8 mouse cellular contexts compared by ENCODE assay signal in genomic region chr7:82870148-82870513, GRCm38 (mm10). TPM values are rescaled to one million over a fixed set of nuclear protein-coding genes. Genes with fewer than 3 reads are reported as not detected.
DNase-seq lines count a peak whose midpoint lies in the region; ATAC-seq and TF ChIP-seq lines count a peak whose summit lies in the region.

No protein-coding gene starts in this region.

- in situ Hi-C loops in ES-E14 (cut with MboI; ENCODE audit: low sequenced_read_pairs in 2 of 2, unreplicated experiment in 2 of 2), result loop anchor here in 1 of 2 experiments (10.0 kb wide), 1 partner anchor 155 kb away; no protein-coding TSS in a partner anchor

- H3K9me3 ChIP-seq in heart, embryonic 10.5 days, result no peaks in the 10 kb centered on the region
- H3K9me3 ChIP-seq in ES-E14 (ENCODE audit: control insufficient read depth, insufficient read depth, low read depth, low read length), result no peaks in the 10 kb centered on the region
- H3K9me3 ChIP-seq in hindbrain, embryonic 10.5 days, result no peaks in the 10 kb centered on the region
- no peaks in the 10 kb centered on the region for H3K9me3 ChIP-seq in liver, embryonic 16.5 days (replicated peaks; ENCODE audit: control insufficient read depth, low read length)

- peaks cover 27% of the 10 kb centered on the region for H3K4me1 ChIP-seq in heart, embryonic 10.5 days
- H3K4me1 ChIP-seq in ES-E14 (ENCODE audit: control insufficient read depth in 2 of 2, insufficient read depth in 2 of 2, low read length in 2 of 2, poor library complexity in 1 of 2), result peaks cover 0 to 10% of the 10 kb centered on the region in 2 experiments; a peak in 1 of 4 replicates
- peaks cover 39% of the 10 kb centered on the region for H3K4me1 ChIP-seq in hindbrain, embryonic 10.5 days (replicated peaks)
- peaks cover 17% of the 10 kb centered on the region for H3K4me1 ChIP-seq in liver, embryonic 16.5 days (ENCODE audit: control insufficient read depth, low read depth, low read length)

- ATAC-seq in liver, embryonic 16.5 days (ENCODE audit: low read depth), result no peak

- H3K4me2 ChIP-seq in liver, embryonic 16.5 days (ENCODE audit: low read depth, low read length), result peak overlapping the region; percentile 77; the same call in 1 of the 2 replicates

- H3K36me3 ChIP-seq in heart, embryonic 10.5 days, result peaks cover 14% of the 10 kb centered on the region
- H3K36me3 ChIP-seq in ES-E14 (ENCODE audit: control insufficient read depth, insufficient read depth, low read length, poor library complexity, severe bottlenecking), result no peaks in the 10 kb centered on the region; the same call in 1 of the 2 replicates
- peaks cover 36% of the 10 kb centered on the region for H3K36me3 ChIP-seq in hindbrain, embryonic 10.5 days
- no peaks in the 10 kb centered on the region for H3K36me3 ChIP-seq in liver, embryonic 16.5 days (ENCODE audit: control insufficient read depth, insufficient read depth)

- peak overlapping the region; percentile 94 for H3K4me3 ChIP-seq in heart, embryonic 10.5 days
- peak overlapping the region; percentile 87 to 92 for H3K4me3 ChIP-seq in ES-E14 (ENCODE audit: insufficient read depth in 1 of 2, low read depth in 1 of 2, low read length in 2 of 2, poor library complexity in 1 of 2, severe bottlenecking in 1 of 2)
- H3K4me3 ChIP-seq in hindbrain, embryonic 10.5 days, result peak overlapping the region; percentile 100
- no peak overlapping the region for H3K4me3 ChIP-seq in liver, embryonic 16.5 days (ENCODE audit: low read depth, low read length)

- no peaks in the 10 kb centered on the region for H3K27me3 ChIP-seq in heart, embryonic 10.5 days (ENCODE audit: insufficient read depth, poor library complexity, severe bottlenecking)
- no peaks in the 10 kb centered on the region for H3K27me3 ChIP-seq in hindbrain, embryonic 10.5 days (ENCODE audit: insufficient read depth, poor library complexity, severe bottlenecking)
- H3K27me3 ChIP-seq in liver, embryonic 16.5 days (ENCODE audit: control insufficient read depth, insufficient read depth, low read depth, low read length), result peaks cover 44% of the 10 kb centered on the region

- intact Hi-C loops in heart, postnatal 25 days (cut with DNase I), result no loop called here

- peak overlapping the region; percentile 99 for H3K27ac ChIP-seq in heart, embryonic 10.5 days
- no peak overlapping the region for H3K27ac ChIP-seq in ES-E14 (ENCODE audit: insufficient read depth, low read depth, low read length, poor library complexity, severe bottlenecking)
- peak overlapping the region; percentile 100 for H3K27ac ChIP-seq in hindbrain, embryonic 10.5 days
- H3K27ac ChIP-seq in liver, embryonic 16.5 days (ENCODE audit: low read length), result no peak overlapping the region

- DNase-seq in heart, embryonic 10.5 days (ENCODE audit: low spot score), result no peak
- no peak for DNase-seq in heart, postnatal 25 days (ENCODE audit: low spot score)
- no peak for DNase-seq in ES-E14 (ENCODE audit: low read depth, low spot score)
- no peak for DNase-seq in hindbrain, embryonic 10.5 days (ENCODE audit: low spot score)
- DNase-seq in frontal cortex, postnatal 14 days (ENCODE audit: low spot score in 2 of 2), result no peak
- DNase-seq in urinary bladder, postnatal 36 days (ENCODE audit: low spot score in 2 of 2), result no peak
- DNase-seq in urinary bladder, postnatal 14 days (ENCODE audit: low spot score), result no peak

- peak overlapping the region; percentile 50; the same call in 1 of the 2 replicates for H3K9ac ChIP-seq in ES-E14 (ENCODE audit: insufficient read depth, low read depth, low read length, poor library complexity, severe bottlenecking)
- H3K9ac ChIP-seq in liver, embryonic 16.5 days (ENCODE audit: low read depth, low read length), result no peak overlapping the region

- 30% methylated on average over 18 of the region's 18 CpGs for WGBS in heart, embryonic 10.5 days
- 19% methylated on average over 18 of the region's 18 CpGs for WGBS in hindbrain, embryonic 10.5 days
- 57% methylated on average over 18 of the region's 18 CpGs for WGBS in liver, embryonic 16.5 days (ENCODE audit: insufficient replicate concordance)

TF ChIP-seq in ES-E14, 5 proteins besides CTCF, POLR2A, EP300 and RAD21:
- no peak for TF ChIP-seq MAFK (IDR thresholded peaks at IDR 0.05; ENCODE audit: insufficient read depth, low read depth, low read length)
- TF ChIP-seq ZNF384 (IDR thresholded peaks at IDR 0.05; ENCODE audit: low read depth, low read length), result no peak
- TF ChIP-seq CHD2 (IDR thresholded peaks at IDR 0.05; ENCODE audit: low read depth, low read length), result no peak

RNA-seq across cellular contexts. Expression of gene Mex3b, which starts 3.0 kb away (rescaled TPM):
- 7.3 and 14.8 TPM in 2 replicates for polyA plus RNA-seq in heart, embryonic 10.5 days (2016; fragmentation: Nextera tagmentation; extraction: Ambion mirVana)
- 1 to 10 TPM; 1.6 to 2.5 TPM for total RNA-seq in heart, postnatal 25 days (2021)
- 2.6 and 4.4 TPM in 2 replicates for total RNA-seq in ES-E14 (2012; rRNA removed)
- polyA plus RNA-seq in hindbrain, embryonic 10.5 days (2016; fragmentation: Nextera tagmentation; extraction: Ambion mirVana), result 24.9 and 27.7 TPM in 2 replicates
- polyA plus RNA-seq in liver, embryonic 16.5 days (2015; fragmentation: Nextera tagmentation; extraction: Ambion mirVana), result 0.41 and 0.56 TPM in 2 replicates

Comparison
In these comparisons a context has a peak if more than half of its experiments do, and no peak if none do; other contexts are left out.
1. H3K27ac ChIP-seq: peak in heart, embryonic 10.5 days (single experiment) and hindbrain, embryonic 10.5 days (single experiment); none in ES-E14 (single experiment) and liver, embryonic 16.5 days (single experiment).